Mouse (Mus musculus): ENCODE data around the gene Vps4b.
"Not testable (repeated sequence)": the region's sequence is repeated elsewhere in the genome, so short reads cannot be mapped to it uniquely, and the experiment has no call there.

Gene Vps4b

DNA sequence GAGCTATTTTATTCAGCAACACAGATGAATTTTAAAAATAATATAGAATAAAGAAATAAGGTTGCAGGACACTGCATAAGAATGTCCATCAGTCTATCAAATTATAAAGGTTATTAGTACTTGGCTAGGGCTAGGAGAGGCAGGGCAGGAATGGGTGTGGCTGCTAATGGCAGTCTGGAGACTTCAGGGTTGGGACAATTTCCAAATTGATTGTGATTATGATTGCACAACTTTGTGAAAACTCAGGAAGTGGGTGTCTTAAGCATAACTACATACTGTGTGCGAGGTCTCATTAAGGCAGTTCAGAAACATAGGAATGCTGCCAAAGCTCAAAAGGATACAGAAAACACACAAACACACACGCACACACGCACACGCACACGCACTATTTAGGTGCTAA, 44.5 kb downstream of the Vps4b start:
- no peak for DNase-seq (ENCODE audit: low spot score)

GRCm38 (mm10) chr1:106750656-106751055, 45.9 kb downstream of the Vps4b start:
- DNase-seq (ENCODE audit: low spot score) = no peak

- no peak for DNase-seq (ENCODE audit: low spot score)
These were observed 47.8 kb downstream of the Vps4b start for GRCm38 (mm10) chr1:106748555-106749315.

DNA sequence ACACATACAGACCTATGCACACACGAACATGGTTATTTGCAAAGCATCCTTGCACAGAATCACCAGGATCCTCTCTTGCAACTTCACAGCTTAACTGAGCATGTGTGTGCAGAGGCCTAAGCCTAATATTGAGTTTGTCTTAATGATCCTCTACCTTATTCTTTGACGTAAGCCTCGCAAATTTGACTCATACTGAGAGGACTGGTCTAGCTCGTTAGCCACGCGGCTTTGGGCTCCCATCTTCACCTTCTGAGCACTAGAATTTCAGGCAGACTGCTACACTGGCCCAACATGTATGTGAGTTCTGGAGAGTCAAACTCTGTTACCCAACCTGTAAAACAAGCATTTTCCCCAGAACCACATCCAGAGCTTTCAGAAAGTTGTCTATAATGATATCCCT, 53.5 kb downstream of the Vps4b start:
- DNase-seq (ENCODE audit: low spot score) = no peak

GRCm38 (mm10) chr1:106740735-106741134, 55.8 kb downstream of the Vps4b start:
- DNase-seq (ENCODE audit: low spot score) = no peak

- DNase-seq (ENCODE audit: low spot score) = no peak
These were observed 56.7 kb downstream of the Vps4b start for GRCm38 (mm10) chr1:106739810-106740209.

DNA sequence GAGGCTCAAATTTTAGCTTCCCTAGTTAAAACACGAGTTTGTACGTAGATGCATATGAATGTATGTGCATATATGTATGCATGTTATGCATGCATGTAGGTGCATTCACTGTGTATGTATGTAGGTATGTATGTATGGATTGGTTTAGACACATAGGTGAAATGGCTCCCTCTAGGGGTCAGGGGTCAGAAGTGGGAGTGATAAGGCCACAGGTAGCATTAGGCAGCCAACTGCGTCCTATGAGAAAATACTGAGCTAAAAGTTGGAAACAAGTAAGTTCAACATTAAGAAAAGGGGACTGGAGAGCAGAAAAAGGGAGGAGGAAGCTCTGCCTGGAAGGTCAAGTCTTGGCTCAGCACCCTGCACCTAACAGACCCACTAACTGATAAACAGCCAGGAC, 58.4 kb downstream of the Vps4b start:
- DNase-seq (ENCODE audit: low spot score) = no peak

- DNase-seq (ENCODE audit: low spot score) = no peak
These were observed 60.3 kb downstream of the Vps4b start for GRCm38 (mm10) chr1:106736211-106736610.

GRCm38 (mm10) chr1:106735586-106735985, 60.9 kb downstream of the Vps4b start:
- no peak for DNase-seq (ENCODE audit: low spot score)

GRCm38 (mm10) chr1:106722061-106722460, 74.5 kb downstream of the Vps4b start:
- no peak for DNase-seq (ENCODE audit: low spot score)

DNA sequence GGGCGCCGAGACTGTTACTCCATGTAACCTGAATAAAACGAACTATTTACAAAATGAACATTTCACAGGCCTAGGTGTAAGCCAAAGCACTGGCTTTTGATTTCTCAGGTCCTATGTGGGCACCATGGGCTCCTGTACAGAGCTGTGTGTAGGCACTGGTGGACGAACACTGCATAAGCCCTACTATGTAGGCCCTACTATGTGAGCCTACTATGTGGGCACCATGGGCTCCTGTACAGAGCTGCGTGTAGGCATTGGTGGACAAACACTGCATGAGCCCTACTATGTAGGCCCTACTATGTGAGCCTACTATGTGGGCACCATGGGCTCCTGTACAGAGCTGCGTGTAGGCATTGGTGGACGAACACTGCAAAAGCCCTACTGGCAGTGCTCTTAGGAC, 78.8 kb downstream of the Vps4b start:
- DNase-seq (ENCODE audit: low spot score) = not testable (repeated sequence)

DNA sequence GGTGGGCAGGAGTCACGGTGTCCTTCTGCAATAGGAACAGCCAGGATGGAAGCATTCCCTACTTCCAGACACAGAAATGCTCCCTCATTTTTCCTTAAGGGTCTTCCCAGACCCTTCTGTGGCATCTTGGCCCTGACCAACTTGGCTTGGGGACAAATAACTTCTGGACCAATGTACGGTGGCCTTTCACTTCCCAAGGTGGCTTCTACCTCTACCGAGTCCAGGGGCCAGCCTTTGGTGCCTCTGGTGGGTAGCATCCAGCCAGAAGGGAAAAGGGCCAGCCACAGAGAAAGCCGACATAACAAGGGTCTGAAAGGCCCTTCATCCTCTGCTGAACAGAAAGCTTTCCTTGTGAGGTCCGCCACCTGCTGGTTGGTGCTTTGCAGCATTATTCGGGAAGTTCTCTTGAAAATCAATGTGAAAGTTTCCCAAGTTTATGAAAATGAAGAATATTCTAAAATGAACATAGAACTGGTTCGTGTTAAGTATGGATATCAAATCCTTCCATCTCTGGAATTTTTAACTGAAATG, 79.4 kb downstream of the Vps4b start:
- DNase-seq (ENCODE audit: low spot score) = no peak

DNA sequence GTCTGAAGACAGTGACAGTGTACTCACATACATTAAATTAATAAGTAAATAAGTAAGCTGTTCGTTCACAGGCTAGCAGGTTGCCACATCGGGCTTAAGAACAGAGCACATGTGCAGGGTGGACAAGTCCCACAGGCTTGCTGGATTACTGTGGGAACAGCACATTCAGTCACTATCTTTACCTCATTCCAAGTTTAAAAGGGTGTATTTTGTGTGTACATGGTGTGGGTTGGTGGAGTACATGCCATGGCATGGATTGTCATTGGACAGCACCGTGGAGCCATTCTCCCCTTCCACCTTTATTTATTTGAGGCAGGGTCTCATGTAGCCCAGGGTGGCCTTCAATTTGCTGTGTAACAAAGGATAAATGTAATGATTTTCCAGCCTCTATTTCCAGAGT, 80.4 kb downstream of the Vps4b start:
- DNase-seq (ENCODE audit: low spot score) = no peak

- DNase-seq (ENCODE audit: low spot score) = no peak
These were observed 81.1 kb downstream of the Vps4b start for GRCm38 (mm10) chr1:106715111-106716083.

DNA sequence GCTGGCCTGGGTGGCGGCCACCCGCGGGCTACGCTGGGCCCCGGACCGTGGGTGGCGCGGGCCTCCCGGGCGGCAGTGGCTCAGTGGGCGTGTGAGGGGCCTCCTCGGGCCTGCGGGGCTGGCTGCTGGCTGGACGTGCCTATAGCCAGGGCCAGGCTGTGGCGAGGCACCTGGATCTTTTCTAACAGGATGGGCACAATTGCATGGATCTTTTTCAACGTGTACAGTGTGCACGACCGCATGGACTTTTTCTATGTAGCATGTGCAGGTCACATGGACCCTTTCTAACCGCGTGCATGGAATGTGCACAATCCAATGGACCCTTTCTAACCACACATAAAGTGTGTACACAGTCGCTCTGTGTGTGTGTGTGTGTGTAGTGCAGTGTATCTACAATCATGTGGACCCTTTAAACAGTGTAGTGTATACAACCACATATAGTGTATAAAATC, 82.0 kb downstream of the Vps4b start:
- no peak for DNase-seq (ENCODE audit: low spot score)

All from testis, postnatal 14 days (tissue).